Comparison of ENCODE assay signal across 17 mouse cellular contexts in genomic region chr7:18762885-18763284, GRCm38 (mm10). TPM values are rescaled to one million over a fixed set of nuclear protein-coding genes. Genes with fewer than 3 reads are reported as not detected.
"Had no signal": no experiment of that assay in that cellular context is flagged by ENCODE, and none has a peak within 500 bp of the region (broad histone marks: within the 10 kb centered on the region; RNA-seq: fewer than 3 reads in every experiment).

No protein-coding gene starts in this region.

RNA-seq across cellular contexts. Expression of gene Psg19, which starts 35.4 kb away (rescaled TPM):
- polyA plus RNA-seq: cortical plate, adult 2 months; embryonic facial prominence, embryonic 10.5 days; embryonic facial prominence, embryonic 15.5 days; erythroblast, embryonic 14.5 days; forebrain, embryonic 10.5 days; forebrain, embryonic 11.5 days; forebrain, embryonic 12.5 days; forebrain, embryonic 13.5 days; forebrain, embryonic 14.5 days; forebrain, embryonic 15.5 days; forebrain, embryonic 16.5 days; forebrain, postnatal 0 days; gonadal fat pad, adult 2 months; heart, adult 2 months; heart, embryonic 10.5 days; heart, embryonic 11.5 days had no signal

RNA-seq across cellular contexts. Expression of gene Psg22, which starts 45.0 kb away (rescaled TPM):
- polyA plus RNA-seq: cerebellum, adult 2 months; cortical plate, adult 2 months; embryonic facial prominence, embryonic 10.5 days; embryonic facial prominence, embryonic 15.5 days; erythroblast, embryonic 14.5 days; forebrain, embryonic 10.5 days; forebrain, embryonic 11.5 days; forebrain, embryonic 12.5 days; forebrain, embryonic 13.5 days; forebrain, embryonic 14.5 days; forebrain, embryonic 15.5 days; forebrain, embryonic 16.5 days; forebrain, postnatal 0 days; gonadal fat pad, adult 2 months; heart, adult 2 months; heart, embryonic 10.5 days; heart, embryonic 11.5 days had no signal

RNA-seq across cellular contexts. Expression of gene Psg17, which starts 58.5 kb away (rescaled TPM):
- polyA plus RNA-seq: embryonic facial prominence, embryonic 10.5 days; embryonic facial prominence, embryonic 15.5 days; erythroblast, embryonic 14.5 days; forebrain, embryonic 11.5 days; forebrain, embryonic 12.5 days; forebrain, embryonic 13.5 days; forebrain, embryonic 14.5 days; forebrain, embryonic 15.5 days; forebrain, embryonic 16.5 days; forebrain, postnatal 0 days; heart, embryonic 10.5 days had no signal
